Mouse (Mus musculus) liver, adult 2 months (tissue): ENCODE results near the gene Mrap.

Experiments used
- CTCF ChIP-seq: fragments of 200-500 bp; IDR thresholded peaks from 2 replicates; pipeline ENCODE4 v1.5.1; 2011; ENCODE audit warnings: low read depth, low read length, control low read depth
- POLR2A ChIP-seq: fragments of 200-500 bp; IDR thresholded peaks from 2 replicates; pipeline ENCODE4 v1.6.1; 2011; ENCODE audit warnings: low read length, control low read depth; ENCODE audit not compliant: insufficient read depth; ENCODE audit errors: extremely low read depth

- no peak for TF ChIP-seq POLR2A
- no peak for TF ChIP-seq CTCF
Observed at GRCm38 (mm10) chr16:90695121-90695520, 42.9 kb upstream of the Mrap start.
